Mouse (Mus musculus): Measurements from ENCODE around the gene Fate1. TPM values are rescaled to one million over a fixed set of nuclear protein-coding genes. Genes with fewer than 3 reads are reported as not detected.

The Fate1 gene
- polyA plus RNA-seq, 1 experiment from 2014 or later = not detected

DNA sequence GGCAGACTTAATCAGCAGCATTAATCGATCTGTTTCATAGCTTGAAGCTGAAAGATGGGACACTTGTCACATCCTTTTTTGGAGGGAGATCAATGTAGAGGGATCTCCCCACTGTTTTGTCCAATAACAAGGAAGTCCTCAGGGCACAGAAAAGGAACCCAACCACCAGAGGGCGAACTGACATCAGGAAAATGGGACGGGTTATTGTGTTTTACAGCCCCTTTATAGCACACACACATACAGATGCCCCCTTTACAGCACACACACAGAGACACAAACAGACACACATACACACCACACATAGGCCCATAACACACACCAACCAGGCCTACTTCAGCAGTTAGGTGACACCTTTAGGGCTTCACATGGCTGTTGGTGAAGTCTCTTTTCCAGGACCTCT lies 40.0 kb downstream of the Fate1 start:
- ATAC-seq (ENCODE audit: low FRiP score, low TSS enrichment) = no peak
- no peaks in the 10 kb centered on the region for H3K9me3 ChIP-seq (ENCODE audit: control insufficient read depth, low read length)
- H3K9ac ChIP-seq (ENCODE audit: low read length) = no peak overlapping the region
- H3K4me3 ChIP-seq (ENCODE audit: low read depth, low read length) = no peak overlapping the region
- H3K4me1 ChIP-seq (replicated peaks; ENCODE audit: control insufficient read depth, insufficient read depth) = no peaks in the 10 kb centered on the region
- 32% methylated on average over 3 of the region's 3 CpGs for WGBS
- no peak overlapping the region for H3K27ac ChIP-seq (replicated peaks)
- H3K36me3 ChIP-seq (ENCODE audit: control insufficient read depth, insufficient read depth, low read length) = no peaks in the 10 kb centered on the region
- no peak overlapping the region for H3K4me2 ChIP-seq (replicated peaks; ENCODE audit: low read depth)
- TF ChIP-seq CTCF (IDR thresholded peaks at IDR 0.05; ENCODE audit: low read depth) (peak; percentile 70), EP300 (optimal IDR thresholded peaks at IDR 0.05) (no peak)
- H3K27me3 ChIP-seq (ENCODE audit: control insufficient read depth, insufficient read depth, low read length) = no peaks in the 10 kb centered on the region
- peak; percentile 20 for DNase-seq (ENCODE audit: low spot score)

- Histone ChIP-seq H3K36me3 (ENCODE audit: control insufficient read depth, insufficient read depth, low read length) (no peaks in the 10 kb centered on the region), H3K4me3 (ENCODE audit: low read depth, low read length) (no peak overlapping the region), H3K9me3 (ENCODE audit: control insufficient read depth, low read length) (no peaks in the 10 kb centered on the region), H3K4me1 (replicated peaks; ENCODE audit: control insufficient read depth, insufficient read depth) (no peaks in the 10 kb centered on the region), H3K27ac (replicated peaks) (no peak overlapping the region), H3K27me3 (ENCODE audit: control insufficient read depth, insufficient read depth, low read length) (no peaks in the 10 kb centered on the region), H3K9ac (ENCODE audit: low read length) (no peak overlapping the region), H3K4me2 (replicated peaks; ENCODE audit: low read depth) (no peak overlapping the region)
- 80% methylated on average over 1 of the region's 1 CpGs for WGBS
- ATAC-seq (ENCODE audit: low FRiP score, low TSS enrichment) (no peak), DNase-seq (ENCODE audit: low spot score) (no peak)
- no peak for TF ChIP-seq CTCF (IDR thresholded peaks at IDR 0.05; ENCODE audit: low read depth)
- no peak for TF ChIP-seq EP300 (optimal IDR thresholded peaks at IDR 0.05)
Measured at GRCm38 (mm10) chrX:72022241-72022640, 49.5 kb downstream of the Fate1 start.

GRCm38 (mm10) chrX:72022750-72023398 lies 50.1 kb downstream of the Fate1 start:
- no peak overlapping the region for H3K9ac ChIP-seq (ENCODE audit: low read length)
- H3K4me3 ChIP-seq (ENCODE audit: low read depth, low read length) = no peak overlapping the region
- DNase-seq (ENCODE audit: low spot score) (peak; percentile 26), ATAC-seq (ENCODE audit: low FRiP score, low TSS enrichment) (no peak)
- no peaks in the 10 kb centered on the region for H3K27me3 ChIP-seq (ENCODE audit: control insufficient read depth, insufficient read depth, low read length)
- no peak overlapping the region for H3K4me2 ChIP-seq (replicated peaks; ENCODE audit: low read depth)
- H3K36me3 ChIP-seq (ENCODE audit: control insufficient read depth, insufficient read depth, low read length) = no peaks in the 10 kb centered on the region
- H3K27ac ChIP-seq (replicated peaks) = no peak overlapping the region
- no peaks in the 10 kb centered on the region for H3K4me1 ChIP-seq (replicated peaks; ENCODE audit: control insufficient read depth, insufficient read depth)
- H3K9me3 ChIP-seq (ENCODE audit: control insufficient read depth, low read length) = no peaks in the 10 kb centered on the region
- WGBS = 38% methylated on average over 10 of the region's 10 CpGs
- peak; percentile 71 for TF ChIP-seq CTCF (IDR thresholded peaks at IDR 0.05; ENCODE audit: low read depth)
- TF ChIP-seq EP300 (optimal IDR thresholded peaks at IDR 0.05) = no peak

GRCm38 (mm10) chrX:72023542-72023941 lies 50.8 kb downstream of the Fate1 start:
- Histone ChIP-seq H3K4me1 (replicated peaks; ENCODE audit: control insufficient read depth, insufficient read depth) (no peaks in the 10 kb centered on the region), H3K4me2 (replicated peaks; ENCODE audit: low read depth) (no peak overlapping the region), H3K36me3 (ENCODE audit: control insufficient read depth, insufficient read depth, low read length) (no peaks in the 10 kb centered on the region), H3K27ac (replicated peaks) (no peak overlapping the region), H3K9me3 (ENCODE audit: control insufficient read depth, low read length) (no peaks in the 10 kb centered on the region), H3K27me3 (ENCODE audit: control insufficient read depth, insufficient read depth, low read length) (no peaks in the 10 kb centered on the region), H3K9ac (ENCODE audit: low read length) (no peak overlapping the region), H3K4me3 (ENCODE audit: low read depth, low read length) (no peak overlapping the region)
- no peak for DNase-seq (ENCODE audit: low spot score)
- 59% methylated on average over 3 of the region's 3 CpGs for WGBS
- no peak for ATAC-seq (ENCODE audit: low FRiP score, low TSS enrichment)
- no peak for TF ChIP-seq CTCF (IDR thresholded peaks at IDR 0.05; ENCODE audit: low read depth)
- TF ChIP-seq EP300 (optimal IDR thresholded peaks at IDR 0.05) = no peak

Other genes with a start within 250 kb of the Fate1 start
- gene Vma21, start 157.1 kb upstream of the Fate1 start, polyA plus RNA-seq (2015; fragmentation: Nextera tagmentation; extraction: Ambion mirVana) = 45.9 and 50.2 TPM in 2 replicates
- gene Gm1141, start 52.0 kb upstream of the Fate1 start, polyA plus RNA-seq (2015; fragmentation: Nextera tagmentation; extraction: Ambion mirVana) = not detected in 2 replicates
- 2.2 and 2.4 TPM in 2 replicates for gene Prrg3, start 10.4 kb upstream of the Fate1 start, polyA plus RNA-seq (2015; fragmentation: Nextera tagmentation; extraction: Ambion mirVana)
- gene Cnga2, start 18.9 kb downstream of the Fate1 start, polyA plus RNA-seq (2015; fragmentation: Nextera tagmentation; extraction: Ambion mirVana) = 0.07 and 0.15 TPM in 2 replicates
- not detected in 2 replicates for gene Magea4, start 249.0 kb downstream of the Fate1 start, polyA plus RNA-seq (2015; fragmentation: Nextera tagmentation; extraction: Ambion mirVana)

Measured in stomach, postnatal 0 days (tissue).